Mouse (Mus musculus): ENCODE data around the gene Sh2d6. TPM values are rescaled to one million over a fixed set of nuclear protein-coding genes. Genes with fewer than 3 reads are reported as not detected.

The Sh2d6 gene
- polyA plus RNA-seq, 1 experiment from 2014 or later: 0.31 TPM

DNA sequence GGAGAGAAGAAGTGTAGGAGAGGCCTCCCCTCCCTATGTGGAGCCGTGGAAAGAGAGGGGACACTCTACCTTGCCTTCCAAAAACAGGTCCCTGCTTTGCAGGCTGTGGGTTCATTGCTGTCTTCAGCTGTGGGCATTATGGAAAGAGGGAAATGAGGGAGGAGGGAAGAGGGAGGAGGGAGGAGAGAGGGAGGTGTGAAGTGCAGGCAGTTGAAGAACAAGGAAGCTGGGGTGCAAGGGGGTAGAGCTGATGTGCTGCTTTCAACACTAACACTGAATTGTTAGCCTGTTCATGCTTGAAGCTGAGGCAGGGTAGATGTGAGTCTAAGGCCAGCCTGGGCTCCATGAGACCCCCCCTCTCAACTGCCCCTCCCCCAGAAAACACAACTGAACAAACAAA lies 2.7 kb downstream of the Sh2d6 start:
- no peak overlapping the region for H3K27ac ChIP-seq
- H3K9me3 ChIP-seq: no peaks in the 10 kb centered on the region
- H3K36me3 ChIP-seq: no peaks in the 10 kb centered on the region
- peaks cover 19% of the 10 kb centered on the region for H3K4me1 ChIP-seq
- H3K27me3 ChIP-seq: no peaks in the 10 kb centered on the region
- no peak overlapping the region for H3K4me3 ChIP-seq
- no peak overlapping the region for H3K4me2 ChIP-seq
- H3K9ac ChIP-seq: no peak overlapping the region
- 73% methylated on average over 1 of the region's 1 CpGs for WGBS
- no peak for ATAC-seq (ENCODE audit: insufficient number of reproducible peaks, insufficient read depth, low FRiP score, low TSS enrichment, low read depth)

DNA sequence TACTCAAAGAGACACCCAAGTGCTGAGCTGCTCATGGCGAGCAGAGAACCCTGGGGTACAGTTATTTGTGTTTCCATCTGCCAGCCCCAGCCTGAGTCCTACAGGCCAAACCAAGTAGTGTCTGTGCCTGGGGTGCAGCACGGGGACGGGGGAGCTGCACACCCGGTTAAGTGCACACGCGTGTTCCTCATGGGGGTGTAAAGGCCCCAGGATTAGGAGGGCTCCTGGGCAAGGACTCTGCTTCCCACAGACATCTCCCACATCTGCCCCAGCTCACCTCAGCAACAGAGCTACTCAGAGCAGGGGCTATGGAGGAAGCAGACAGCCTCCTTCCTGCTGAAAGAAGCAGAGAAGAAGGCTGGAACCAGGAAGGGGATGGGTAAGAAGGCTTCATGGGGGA lies 5.9 kb downstream of the Sh2d6 start:
- Histone ChIP-seq H3K27me3 (no peaks in the 10 kb centered on the region), H3K9ac (no peak overlapping the region), H3K9me3 (no peaks in the 10 kb centered on the region), H3K4me2 (no peak overlapping the region), H3K36me3 (no peaks in the 10 kb centered on the region), H3K4me1 (peaks cover 42% of the 10 kb centered on the region), H3K27ac (no peak overlapping the region), H3K4me3 (no peak overlapping the region)
- WGBS: 89% methylated on average over 6 of the region's 6 CpGs
- ATAC-seq (ENCODE audit: insufficient number of reproducible peaks, insufficient read depth, low FRiP score, low TSS enrichment, low read depth): no peak

DNA sequence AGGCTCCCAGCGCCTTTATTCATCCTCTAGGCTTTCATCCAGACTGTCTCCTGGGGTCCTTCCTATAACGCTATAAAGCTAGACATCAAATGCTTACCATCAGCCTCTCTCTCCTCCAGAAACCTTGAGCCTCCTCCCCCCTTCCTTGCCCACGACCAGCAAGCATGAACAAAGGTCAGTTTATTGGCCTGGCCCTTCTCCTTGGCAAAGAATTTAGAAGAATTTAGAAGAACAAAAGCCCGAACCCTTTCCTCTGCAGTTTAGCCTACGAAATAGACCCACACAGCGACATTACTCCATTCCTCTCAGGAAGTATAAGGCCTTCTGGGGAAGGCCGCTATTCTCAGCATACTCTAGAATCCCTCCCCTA lies 8.5 kb downstream of the Sh2d6 start:
- Histone ChIP-seq H3K27ac (peak overlapping the region; percentile 92), H3K9me3 (no peaks in the 10 kb centered on the region), H3K27me3 (no peaks in the 10 kb centered on the region), H3K4me1 (peaks cover 48% of the 10 kb centered on the region), H3K36me3 (no peaks in the 10 kb centered on the region), H3K4me3 (peak overlapping the region; percentile 38), H3K4me2 (peak overlapping the region; percentile 63), H3K9ac (peak overlapping the region; percentile 72)
- ATAC-seq (ENCODE audit: insufficient number of reproducible peaks, insufficient read depth, low FRiP score, low TSS enrichment, low read depth): no peak
- WGBS: 40% methylated on average over 7 of the region's 7 CpGs

DNA sequence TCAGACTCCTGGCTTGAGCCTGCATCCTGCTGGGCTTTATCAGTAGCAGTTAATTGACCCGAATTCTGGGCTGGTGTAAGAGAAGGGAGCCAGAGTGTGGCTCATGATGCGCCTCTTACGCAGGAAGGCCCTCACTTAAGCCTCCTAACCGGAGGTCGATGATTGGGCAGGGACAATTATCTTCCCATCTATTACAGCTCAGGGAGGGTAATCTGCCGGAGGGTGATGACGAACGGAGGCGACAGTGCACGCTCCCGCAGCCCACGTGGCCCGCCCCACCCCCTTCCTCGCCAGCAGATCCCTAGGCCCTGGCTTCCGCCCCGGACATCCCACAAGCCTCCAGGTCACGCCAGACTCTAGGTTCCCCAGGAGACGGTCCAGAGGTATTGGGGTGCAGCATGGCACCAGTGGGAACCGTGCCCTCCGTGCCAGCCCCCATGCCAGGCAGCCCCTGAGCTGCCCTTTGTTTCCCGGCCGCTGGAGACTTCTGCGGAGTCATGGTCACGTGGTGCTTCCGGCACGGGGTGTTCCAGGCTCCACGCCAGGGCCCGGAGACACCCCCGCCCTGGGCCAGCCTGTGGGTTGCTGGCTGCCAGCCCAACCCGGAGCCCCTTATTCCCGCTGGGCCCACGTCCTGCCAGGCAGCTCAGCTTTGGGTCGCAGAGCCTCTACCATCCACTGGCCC lies 9.0 kb downstream of the Sh2d6 start:
- Histone ChIP-seq H3K4me1 (peaks cover 51% of the 10 kb centered on the region), H3K27me3 (no peaks in the 10 kb centered on the region), H3K36me3 (no peaks in the 10 kb centered on the region), H3K4me3 (peak overlapping the region; percentile 38), H3K4me2 (peak overlapping the region; percentile 63), H3K9me3 (no peaks in the 10 kb centered on the region), H3K9ac (peak overlapping the region; percentile 72), H3K27ac (peak overlapping the region; percentile 92)
- WGBS: 6% methylated on average over 33 of the region's 33 CpGs
- ATAC-seq (ENCODE audit: insufficient number of reproducible peaks, insufficient read depth, low FRiP score, low TSS enrichment, low read depth): peak; percentile 79

DNA sequence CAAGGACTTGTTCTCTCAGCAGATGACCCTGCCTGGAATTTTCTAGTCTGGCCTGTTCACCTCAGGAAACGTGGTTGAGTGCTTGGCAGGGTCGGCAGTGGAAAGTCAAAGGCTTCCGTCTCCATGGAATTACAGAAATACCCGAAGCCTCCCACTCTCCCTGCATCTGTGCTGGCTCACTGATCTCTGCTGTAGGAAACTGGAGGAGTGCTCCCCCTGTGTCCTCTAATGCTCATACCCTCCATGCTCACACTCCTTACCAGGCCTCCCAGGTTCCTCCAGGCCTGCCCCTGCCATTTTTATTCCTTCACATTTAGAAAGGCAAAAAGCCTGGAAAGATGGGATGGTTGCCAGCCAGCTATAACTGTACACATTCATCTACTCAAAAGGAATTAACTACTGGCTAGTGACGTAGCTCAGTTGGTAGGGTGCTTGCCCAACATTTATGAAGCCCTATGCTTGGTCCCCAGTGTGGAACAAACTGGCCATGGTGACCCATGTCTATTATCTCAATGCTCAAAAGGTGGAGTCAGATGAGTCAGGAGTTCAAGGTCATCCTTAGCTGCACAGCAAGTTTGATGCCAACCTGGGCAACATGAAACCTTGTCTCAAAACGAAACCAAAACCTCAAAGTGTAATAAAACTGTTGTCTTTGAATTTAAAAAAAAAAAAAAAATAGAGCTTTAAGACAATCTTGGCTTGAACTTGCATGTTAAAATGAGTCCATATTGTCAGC lies 10.7 kb downstream of the Sh2d6 start:
- no peaks in the 10 kb centered on the region for H3K36me3 ChIP-seq

DNA sequence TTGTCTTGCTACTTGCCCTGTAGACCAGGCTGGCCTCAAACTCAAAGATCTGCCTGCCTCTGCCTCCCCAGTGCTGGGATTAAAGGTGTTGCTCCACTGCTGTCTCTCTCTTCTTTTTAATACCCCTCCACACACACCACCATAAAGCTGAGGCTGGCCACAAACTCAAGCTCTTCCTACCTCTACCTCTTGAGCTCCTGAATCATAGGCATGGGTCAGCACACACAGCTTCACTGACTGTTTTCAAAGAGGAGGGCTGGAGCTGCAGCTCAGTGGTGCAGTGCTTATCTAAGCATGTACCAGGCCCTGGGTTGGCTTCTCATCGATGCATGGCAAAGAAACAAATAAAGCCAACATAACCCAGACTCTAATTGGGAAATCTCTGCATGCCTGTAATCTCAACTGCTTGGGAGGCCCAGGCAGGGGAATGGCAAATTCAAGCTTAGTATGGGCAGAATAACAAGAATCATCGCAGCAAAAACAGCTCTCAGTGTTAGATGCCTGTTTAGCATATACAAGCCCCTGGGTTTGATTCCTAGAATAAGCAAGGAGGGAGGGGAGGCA lies 11.6 kb downstream of the Sh2d6 start:
- Histone ChIP-seq H3K27ac (peak overlapping the region; percentile 64), H3K4me3 (no peak overlapping the region), H3K9me3 (no peaks in the 10 kb centered on the region), H3K27me3 (no peaks in the 10 kb centered on the region), H3K36me3 (no peaks in the 10 kb centered on the region), H3K4me1 (peaks cover 51% of the 10 kb centered on the region), H3K9ac (no peak overlapping the region), H3K4me2 (no peak overlapping the region)
- 60% methylated on average over 2 of the region's 2 CpGs for WGBS
- ATAC-seq (ENCODE audit: insufficient number of reproducible peaks, insufficient read depth, low FRiP score, low TSS enrichment, low read depth): no peak

More for the DNA sequence above, 10.7 kb downstream of the Sh2d6 start:
- Histone ChIP-seq H3K4me2 (no peak overlapping the region), H3K27me3 (no peaks in the 10 kb centered on the region), H3K4me1 (peaks cover 51% of the 10 kb centered on the region), H3K4me3 (no peak overlapping the region), H3K9me3 (no peaks in the 10 kb centered on the region), H3K27ac (peak overlapping the region; percentile 64), H3K9ac (no peak overlapping the region)
- 69% methylated on average over 6 of the region's 6 CpGs for WGBS
- no peak for ATAC-seq (ENCODE audit: insufficient number of reproducible peaks, insufficient read depth, low FRiP score, low TSS enrichment, low read depth)

DNA sequence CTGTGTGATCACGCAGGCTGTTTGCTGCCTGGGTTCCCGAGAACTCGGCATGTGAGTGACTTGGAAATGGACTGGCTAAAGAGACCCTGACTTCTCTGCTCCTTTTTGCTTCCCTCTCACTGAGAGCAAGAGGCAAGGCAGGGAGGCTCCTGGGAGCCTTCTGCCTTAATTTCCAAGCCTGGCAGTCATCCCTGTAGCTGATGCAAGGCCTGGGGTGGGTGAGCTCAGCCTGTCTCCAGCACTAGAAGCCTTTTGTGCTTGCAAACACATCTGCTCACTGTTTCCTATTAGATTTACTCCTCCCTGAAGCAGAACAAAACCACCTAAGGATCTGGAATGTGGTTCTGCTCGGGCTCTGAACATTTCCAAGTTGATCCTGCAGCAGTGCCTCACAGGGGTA lies 12.9 kb downstream of the Sh2d6 start:
- H3K27ac ChIP-seq: peak overlapping the region; percentile 76

DNA sequence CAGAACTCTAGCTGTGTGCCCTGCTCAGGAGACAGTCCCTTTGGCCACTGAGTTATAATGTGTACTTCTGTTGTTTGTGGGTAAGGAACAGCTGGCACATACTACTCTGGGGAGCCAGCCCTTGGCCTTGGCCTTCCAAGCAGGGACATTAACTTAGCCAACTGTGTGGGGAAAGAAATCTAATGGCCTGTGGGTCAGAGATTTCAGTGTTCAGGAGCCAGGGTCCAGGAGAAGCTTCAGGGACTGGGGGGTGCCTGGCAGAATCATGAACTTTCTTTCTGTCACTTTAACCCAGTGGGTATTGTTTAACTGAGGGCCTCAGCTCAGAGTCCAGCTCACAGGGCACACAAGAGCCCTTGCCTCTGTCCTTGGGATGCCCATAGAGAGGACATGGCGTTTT lies 15.4 kb downstream of the Sh2d6 start:
- WGBS: 82% methylated on average over 1 of the region's 1 CpGs
- ATAC-seq (ENCODE audit: insufficient number of reproducible peaks, insufficient read depth, low FRiP score, low TSS enrichment, low read depth): no peak
- Histone ChIP-seq H3K9me3 (no peaks in the 10 kb centered on the region), H3K9ac (no peak overlapping the region), H3K27ac (no peak overlapping the region), H3K4me3 (no peak overlapping the region), H3K4me1 (peaks cover 32% of the 10 kb centered on the region), H3K36me3 (no peaks in the 10 kb centered on the region), H3K4me2 (no peak overlapping the region), H3K27me3 (no peaks in the 10 kb centered on the region)

More for the DNA sequence above, 12.9 kb downstream of the Sh2d6 start:
- WGBS: 61% methylated on average over 4 of the region's 4 CpGs
- no peak for ATAC-seq (ENCODE audit: insufficient number of reproducible peaks, insufficient read depth, low FRiP score, low TSS enrichment, low read depth)
- H3K27me3 ChIP-seq: no peaks in the 10 kb centered on the region
- H3K9ac ChIP-seq: peak overlapping the region; percentile 22; the same call in 1 of the 2 replicates
- H3K36me3 ChIP-seq: no peaks in the 10 kb centered on the region
- peaks cover 50% of the 10 kb centered on the region for H3K4me1 ChIP-seq
- H3K4me2 ChIP-seq: no peak overlapping the region
- no peaks in the 10 kb centered on the region for H3K9me3 ChIP-seq
- H3K4me3 ChIP-seq: no peak overlapping the region

DNA sequence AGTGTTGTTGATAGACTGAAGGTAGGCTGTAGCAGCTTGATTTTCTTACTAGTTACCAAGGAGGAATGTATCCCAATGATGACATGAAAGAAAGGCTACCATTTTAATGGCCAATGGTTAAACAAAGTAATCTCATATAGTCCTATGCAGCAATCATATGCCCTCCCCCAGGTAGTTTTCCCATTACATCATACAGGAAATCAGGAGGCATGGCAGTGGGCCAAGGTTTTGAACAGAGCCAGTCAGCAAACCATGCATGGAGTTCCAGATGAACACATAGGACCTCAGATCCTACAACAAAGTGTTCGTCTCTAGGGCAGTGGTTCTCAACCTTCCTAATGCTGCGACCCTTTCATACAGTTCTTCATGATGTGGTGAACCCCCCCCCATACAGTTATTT lies 17.6 kb downstream of the Sh2d6 start:
- peaks cover 19% of the 10 kb centered on the region for H3K4me1 ChIP-seq
- no peak overlapping the region for H3K9ac ChIP-seq
- H3K27me3 ChIP-seq: no peaks in the 10 kb centered on the region
- H3K9me3 ChIP-seq: no peaks in the 10 kb centered on the region
- WGBS: 77% methylated on average over 2 of the region's 2 CpGs
- no peak overlapping the region for H3K4me3 ChIP-seq
- no peaks in the 10 kb centered on the region for H3K36me3 ChIP-seq
- ATAC-seq (ENCODE audit: insufficient number of reproducible peaks, insufficient read depth, low FRiP score, low TSS enrichment, low read depth): no peak
- H3K27ac ChIP-seq: no peak overlapping the region
- no peak overlapping the region for H3K4me2 ChIP-seq

DNA sequence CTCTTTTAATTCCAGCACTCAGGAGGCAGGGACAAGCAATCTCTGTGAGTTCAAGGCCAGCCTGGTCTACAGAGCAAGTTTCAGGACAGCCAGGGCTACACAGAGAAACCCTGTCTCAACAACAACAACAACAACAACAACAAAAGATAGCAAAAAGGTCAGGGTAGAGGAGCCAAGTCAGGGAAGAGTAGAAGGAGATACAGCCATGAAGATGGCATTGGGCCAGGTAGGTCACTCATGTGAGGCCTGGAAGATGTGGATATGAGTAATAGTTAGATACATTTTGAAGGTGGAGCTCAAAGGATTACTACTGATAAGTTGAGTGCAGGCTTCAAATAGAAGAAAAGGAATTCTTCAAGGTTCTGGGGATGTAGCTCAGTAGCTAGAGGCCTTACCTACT lies 18.2 kb downstream of the Sh2d6 start:
- H3K36me3 ChIP-seq: no peaks in the 10 kb centered on the region
- no peak overlapping the region for H3K4me3 ChIP-seq
- no peak overlapping the region for H3K9ac ChIP-seq
- no peak for ATAC-seq (ENCODE audit: insufficient number of reproducible peaks, insufficient read depth, low FRiP score, low TSS enrichment, low read depth)
- H3K27me3 ChIP-seq: no peaks in the 10 kb centered on the region
- no peaks in the 10 kb centered on the region for H3K9me3 ChIP-seq
- H3K27ac ChIP-seq: no peak overlapping the region
- no peak overlapping the region for H3K4me2 ChIP-seq
- peaks cover 15% of the 10 kb centered on the region for H3K4me1 ChIP-seq

DNA sequence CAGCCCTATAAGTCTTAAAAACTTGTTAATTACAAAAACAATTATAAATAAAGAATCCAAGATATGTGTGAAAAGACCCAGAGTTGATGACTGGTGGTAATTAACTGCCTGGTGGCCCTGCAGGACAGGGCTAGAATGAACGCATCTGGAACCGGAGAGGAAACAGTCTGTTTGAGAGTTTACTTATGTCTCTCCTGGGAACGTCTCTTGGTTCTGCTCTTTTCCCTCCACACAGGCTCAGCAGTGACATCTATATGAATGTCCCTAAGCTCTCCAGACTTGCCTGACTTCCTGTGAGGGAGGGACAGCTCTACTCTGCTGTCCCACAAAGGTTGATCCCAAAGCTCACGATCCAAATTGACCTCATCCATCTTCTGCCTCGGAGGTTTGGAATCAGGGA lies 22.6 kb downstream of the Sh2d6 start:
- Histone ChIP-seq H3K4me3 (no peak overlapping the region), H3K27ac (no peak overlapping the region), H3K9me3 (no peaks in the 10 kb centered on the region), H3K36me3 (no peaks in the 10 kb centered on the region), H3K4me2 (no peak overlapping the region), H3K27me3 (no peaks in the 10 kb centered on the region), H3K9ac (no peak overlapping the region), H3K4me1 (peaks cover 23% of the 10 kb centered on the region)
- ATAC-seq (ENCODE audit: insufficient number of reproducible peaks, insufficient read depth, low FRiP score, low TSS enrichment, low read depth): no peak
- WGBS: 57% methylated on average over 5 of the region's 5 CpGs

DNA sequence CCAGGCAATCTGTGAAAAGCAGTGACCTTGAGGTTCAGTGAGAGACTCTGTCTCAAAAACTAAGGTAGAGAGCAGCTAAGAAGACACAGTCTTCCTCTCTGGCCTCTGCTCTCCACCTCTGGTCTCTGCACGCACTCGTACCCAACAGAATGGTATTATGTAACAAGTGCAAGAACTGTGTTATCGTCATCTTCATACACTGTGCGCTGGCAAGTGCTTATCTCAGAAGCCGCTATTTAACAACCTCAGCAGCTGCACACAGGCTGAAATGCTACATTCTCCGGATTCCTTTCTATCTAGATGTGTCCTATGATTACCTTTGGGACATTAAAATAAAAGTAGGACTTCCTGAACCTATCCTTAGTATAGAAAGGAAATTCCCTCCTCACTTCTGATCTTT lies 28.6 kb downstream of the Sh2d6 start:
- Histone ChIP-seq H3K9me3 (no peaks in the 10 kb centered on the region), H3K9ac (no peak overlapping the region), H3K27ac (no peak overlapping the region), H3K36me3 (no peaks in the 10 kb centered on the region), H3K4me1 (peaks cover 12% of the 10 kb centered on the region), H3K4me3 (no peak overlapping the region), H3K27me3 (no peaks in the 10 kb centered on the region), H3K4me2 (no peak overlapping the region)
- no peak for ATAC-seq (ENCODE audit: insufficient number of reproducible peaks, insufficient read depth, low FRiP score, low TSS enrichment, low read depth)
- 71% methylated on average over 6 of the region's 6 CpGs for WGBS
